38 mouse cellular contexts compared by ENCODE assay signal in genomic region chr13:24756756-24757155, GRCm38 (mm10). TPM values are rescaled to one million over a fixed set of nuclear protein-coding genes. Genes with fewer than 3 reads are reported as not detected.
"Had no signal": no experiment of that assay in that cellular context is flagged by ENCODE, and none has a peak within 500 bp of the region (broad histone marks: within the 10 kb centered on the region; RNA-seq: fewer than 3 reads in every experiment).

No protein-coding gene starts in this region.

- H3K9me3 ChIP-seq: embryonic facial prominence, embryonic 10.5 days; embryonic facial prominence, embryonic 12.5 days; embryonic facial prominence, embryonic 13.5 days; embryonic facial prominence, embryonic 15.5 days; forebrain, embryonic 10.5 days; forebrain, embryonic 12.5 days; forebrain, embryonic 13.5 days; forebrain, embryonic 15.5 days had no signal

- DNase-seq: cerebellum, adult 2 months; cerebellum, adult 8-10 months; cerebellum, adult 9-10 months; cerebellum, adult 9-11 months; cerebellum, postnatal 10 days; cerebellum, postnatal 14 days; cerebellum, postnatal 25 days; cerebellum, postnatal 36 days; embryo, embryonic 11 days; forebrain, postnatal 0 days; gastrocnemius, adult 2 months; gastrocnemius, postnatal 10 days; gastrocnemius, postnatal 14 days; gastrocnemius, postnatal 25 days; gastrocnemius, postnatal 36 days; heart, adult 18-20 months; heart, adult 2 months had no signal

- H3K9ac ChIP-seq: embryonic facial prominence, embryonic 12.5 days; embryonic facial prominence, embryonic 13.5 days; embryonic facial prominence, embryonic 15.5 days; forebrain, embryonic 12.5 days; forebrain, embryonic 13.5 days; forebrain, embryonic 15.5 days; forebrain, postnatal 0 days had no signal

- H3K27ac ChIP-seq: embryonic facial prominence, embryonic 10.5 days; embryonic facial prominence, embryonic 12.5 days; embryonic facial prominence, embryonic 13.5 days; embryonic facial prominence, embryonic 15.5 days; forebrain, embryonic 10.5 days; forebrain, embryonic 12.5 days; forebrain, embryonic 13.5 days; forebrain, embryonic 15.5 days; gastrocnemius, adult 2 months; heart, adult 2 months had no signal

- H3K4me2 ChIP-seq: embryonic facial prominence, embryonic 12.5 days; embryonic facial prominence, embryonic 13.5 days; embryonic facial prominence, embryonic 15.5 days; forebrain, embryonic 12.5 days; forebrain, embryonic 13.5 days; forebrain, embryonic 15.5 days had no signal

- ATAC-seq: forebrain, embryonic 13.5 days; forebrain, embryonic 14.5 days; forebrain, embryonic 15.5 days; forebrain, embryonic 16.5 days; forebrain, postnatal 0 days had no signal

- H3K27me3 ChIP-seq: embryonic facial prominence, embryonic 12.5 days; embryonic facial prominence, embryonic 13.5 days; embryonic facial prominence, embryonic 15.5 days; forebrain, embryonic 12.5 days; forebrain, embryonic 13.5 days; forebrain, embryonic 15.5 days had no signal

- H3K4me3 ChIP-seq: embryonic facial prominence, embryonic 10.5 days; embryonic facial prominence, embryonic 12.5 days; embryonic facial prominence, embryonic 13.5 days; embryonic facial prominence, embryonic 15.5 days; erythroblast, embryonic 14.5 days; forebrain, embryonic 10.5 days; forebrain, embryonic 12.5 days; forebrain, embryonic 13.5 days; forebrain, embryonic 15.5 days; gastrocnemius, adult 2 months; heart, adult 2 months had no signal

RNA-seq across cellular contexts. Expression of gene Armh2, which starts 15.7 kb away (rescaled TPM):
- total RNA-seq: common myeloid progenitor, adult 5-6 weeks; gastrocnemius, adult 18-20 months; gastrocnemius, adult 2 months; gastrocnemius, adult 8-10 months; gastrocnemius, postnatal 10 days; gastrocnemius, postnatal 14 days; gastrocnemius, postnatal 25 days; gastrocnemius, postnatal 36 days; gastrocnemius, postnatal 4 days; granulocyte monocyte progenitor cell, adult 5-6 weeks; heart, adult 18-20 months; heart, adult 2 months; heart, adult 8-10 months had no signal
- polyA plus RNA-seq: cerebellum, adult 2 months; embryonic facial prominence, embryonic 11.5 days; embryonic facial prominence, embryonic 12.5 days; embryonic facial prominence, embryonic 13.5 days; embryonic facial prominence, embryonic 14.5 days; embryonic facial prominence, embryonic 15.5 days; erythroblast, embryonic 14.5 days; forebrain, embryonic 11.5 days; forebrain, embryonic 12.5 days; forebrain, embryonic 13.5 days; forebrain, embryonic 14.5 days; forebrain, embryonic 15.5 days; forebrain, postnatal 0 days; gonadal fat pad, adult 2 months; heart, adult 2 months had no signal
